Mouse (Mus musculus) kidney, postnatal 4 days (tissue): Measurements from ENCODE around the gene Rps6ka2.

Experiments used
- DNase-seq, 2 experiments: peaks; one replicate each; pipeline ENCODE4 v3.0.0; 2021; ENCODE audit warnings: mixed read lengths in 2 of 2

Gene Rps6ka2

DNA sequence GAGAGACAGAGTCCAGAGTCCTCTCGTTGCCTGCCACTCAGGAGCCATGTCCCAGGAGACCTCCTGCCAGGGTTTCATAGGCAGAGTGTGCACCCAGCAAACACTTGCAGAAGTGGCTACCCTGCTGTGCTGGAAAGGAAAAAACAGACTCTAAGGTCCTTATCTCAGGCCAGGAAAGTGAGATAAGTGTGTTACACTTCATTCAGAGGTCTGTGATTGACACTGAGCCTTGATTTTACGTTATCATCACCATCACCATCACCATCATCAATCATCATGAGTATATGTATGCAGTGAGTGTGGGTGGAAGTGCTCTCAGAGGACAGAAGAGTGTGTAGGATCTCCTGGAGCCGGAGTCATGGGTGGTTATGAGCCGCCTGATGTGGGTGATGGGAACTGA lies 51.4 kb downstream of the Rps6ka2 start:
- DNase-seq = no peak

- DNase-seq = no peak
Observed at GRCm38 (mm10) chr17:7222198-7222597, 52.3 kb downstream of the Rps6ka2 start.

DNA sequence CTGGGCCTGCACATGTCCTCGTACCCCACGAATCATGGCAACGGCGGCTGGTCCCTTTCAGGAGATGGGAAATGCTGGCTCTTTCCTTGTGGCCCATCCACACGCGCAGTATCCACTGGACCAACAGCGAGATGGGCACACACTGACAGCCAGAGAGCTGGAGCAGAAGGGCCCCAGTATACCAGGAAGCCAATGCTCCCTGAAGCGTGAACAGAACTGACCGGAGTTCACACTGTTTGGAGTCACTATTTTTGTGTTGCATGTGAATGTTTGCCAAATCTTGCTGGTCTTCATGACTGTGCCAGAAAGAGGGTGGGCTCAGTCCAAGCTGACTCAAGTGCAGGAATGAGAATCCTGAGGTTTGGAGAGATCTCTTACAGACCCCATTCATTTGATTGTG lies 58.6 kb downstream of the Rps6ka2 start:
- DNase-seq = peak in 1 of 2 experiments; percentile 49

GRCm38 (mm10) chr17:7231312-7231711 lies 61.4 kb downstream of the Rps6ka2 start:
- DNase-seq = no peak

DNA sequence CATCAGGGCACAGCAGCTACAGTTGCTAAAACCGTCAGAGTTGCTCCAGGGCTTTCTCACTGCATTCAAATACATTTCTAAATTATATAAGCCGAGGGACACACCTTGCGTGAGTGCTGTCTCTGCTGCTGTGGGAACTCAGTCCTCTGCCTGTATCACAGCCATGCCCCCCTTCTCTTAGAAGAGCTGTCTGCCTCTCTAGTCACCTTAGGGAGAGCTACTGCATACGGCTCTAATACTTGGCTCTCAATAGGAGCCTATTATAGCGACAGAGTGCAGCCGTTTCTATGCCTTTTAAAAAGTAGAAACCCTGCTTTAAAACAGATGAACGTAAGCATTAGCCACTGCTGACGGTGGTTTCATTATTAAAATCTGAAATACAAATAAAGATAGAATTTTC lies 61.9 kb downstream of the Rps6ka2 start:
- DNase-seq = no peak

GRCm38 (mm10) chr17:7232400-7232799 lies 62.5 kb downstream of the Rps6ka2 start:
- DNase-seq = no peak

GRCm38 (mm10) chr17:7233197-7233596 lies 63.3 kb downstream of the Rps6ka2 start:
- no peak for DNase-seq

DNA sequence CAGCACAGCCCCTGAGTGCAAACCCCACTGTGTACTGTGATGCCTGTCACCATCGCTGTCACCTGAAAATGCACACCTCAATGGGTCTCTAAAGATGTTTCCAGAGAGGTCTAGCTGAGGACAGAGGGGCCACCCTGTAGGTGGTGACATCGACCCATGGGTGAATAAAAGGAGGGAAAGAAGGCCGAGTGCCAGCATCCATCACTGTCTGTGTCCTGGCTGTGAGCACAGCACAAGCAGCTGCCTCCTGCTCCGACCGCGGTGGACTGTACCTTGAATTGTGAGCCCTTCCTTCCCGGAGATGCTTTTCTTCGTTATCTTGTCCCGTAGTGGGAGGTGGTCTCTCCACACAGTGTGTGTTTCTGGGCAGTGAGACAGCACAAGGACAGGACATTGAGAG lies 67.8 kb downstream of the Rps6ka2 start:
- DNase-seq = no peak

DNA sequence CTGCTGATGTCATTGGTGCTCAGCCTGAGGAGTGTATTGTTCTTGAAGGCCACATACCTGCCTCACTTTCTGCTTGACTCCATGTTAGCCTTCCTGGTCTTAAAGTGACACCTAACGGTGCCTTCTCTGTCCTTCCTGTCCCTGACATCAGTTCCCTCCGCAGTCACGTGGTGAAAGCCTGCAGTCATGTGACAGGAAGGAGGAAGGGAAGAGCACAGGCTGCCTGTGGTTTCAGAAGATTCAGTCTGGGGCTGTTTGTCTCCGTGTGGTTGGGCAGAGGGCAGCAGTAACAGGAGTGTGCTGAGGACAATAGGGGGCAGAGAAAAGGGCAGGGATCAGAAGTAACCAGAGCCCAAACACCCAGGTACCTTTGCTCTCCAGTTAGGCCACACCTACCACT lies 68.9 kb downstream of the Rps6ka2 start:
- no peak for DNase-seq

DNA sequence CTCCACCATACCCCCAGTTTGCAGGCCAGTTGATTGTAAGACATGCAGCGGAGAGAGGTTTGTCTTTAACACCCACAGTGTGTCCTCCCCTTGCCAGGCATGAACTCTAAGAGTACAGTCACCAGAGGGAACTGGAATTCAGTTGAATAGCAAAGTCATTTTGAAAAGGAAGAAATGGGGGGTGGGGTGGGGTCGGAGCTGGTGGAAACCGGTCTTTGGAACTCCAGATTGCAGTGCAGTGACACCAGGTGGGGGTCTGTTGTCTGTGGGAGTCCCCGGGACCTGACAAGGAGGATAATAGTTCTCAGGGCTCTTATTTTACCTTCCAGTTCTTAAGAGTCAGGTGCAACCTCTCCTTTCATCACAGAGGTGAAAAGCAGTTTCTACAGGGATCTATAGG lies 70.6 kb downstream of the Rps6ka2 start:
- DNase-seq = no peak

DNA sequence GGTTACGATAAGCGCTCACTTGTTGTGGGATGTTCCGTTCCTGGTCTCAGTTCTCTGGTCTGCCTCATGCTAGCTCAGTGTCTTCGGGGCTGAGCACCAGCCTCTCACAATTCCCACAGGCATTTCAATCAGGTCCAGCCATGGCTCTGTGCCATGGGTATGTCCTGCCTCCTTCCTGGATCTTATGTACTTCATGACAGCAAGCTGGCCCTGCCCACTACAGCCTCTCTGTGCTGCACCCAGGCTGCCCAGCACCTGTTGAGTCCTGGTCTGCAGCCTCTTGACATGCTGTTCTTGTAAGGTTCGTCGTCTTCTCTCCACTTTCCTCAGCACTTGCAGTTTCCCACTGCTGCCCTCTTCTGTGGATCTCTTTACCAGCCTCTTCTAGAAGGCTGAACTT lies 75.2 kb downstream of the Rps6ka2 start:
- no peak for DNase-seq

- peak in 1 of 2 experiments; percentile 0 for DNase-seq
Observed at GRCm38 (mm10) chr17:7246893-7247556, 77.1 kb downstream of the Rps6ka2 start.

DNA sequence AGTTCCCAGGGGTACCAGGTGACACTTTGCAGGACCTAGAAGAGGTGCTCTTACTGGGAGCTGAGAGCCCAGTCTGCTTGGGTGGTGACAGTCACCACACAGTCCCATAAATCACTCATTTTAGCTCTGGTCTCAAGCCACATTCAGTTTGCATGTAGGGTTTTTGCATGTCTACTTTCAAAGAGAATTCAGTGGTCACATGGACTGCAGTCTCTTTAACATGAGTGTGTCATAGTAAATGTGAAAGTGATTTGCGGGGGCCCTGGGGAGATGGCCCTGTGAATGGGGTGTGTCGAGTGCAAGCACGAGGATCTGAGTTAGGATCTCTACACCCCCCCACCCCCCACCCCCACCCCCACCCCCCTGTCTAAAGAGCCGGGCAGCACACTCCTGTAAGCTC lies 80.5 kb downstream of the Rps6ka2 start:
- no peak for DNase-seq

DNA sequence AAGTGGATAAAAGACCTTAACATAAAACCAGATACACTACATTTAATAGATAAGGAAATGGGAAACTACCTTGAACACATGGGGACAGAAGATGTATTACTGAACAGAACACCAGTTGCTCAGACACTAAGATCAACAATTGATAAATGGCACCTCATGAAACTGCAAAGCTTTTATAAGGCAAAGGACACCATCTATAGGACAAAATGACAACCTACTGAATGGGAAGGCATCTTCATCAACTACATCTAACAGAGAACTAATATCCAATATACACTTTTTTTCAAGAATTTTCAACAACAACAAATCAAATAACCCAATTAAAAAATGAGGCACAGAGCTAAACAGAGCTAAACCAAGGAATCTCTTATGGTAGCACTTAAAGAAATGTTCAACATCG lies 87.3 kb downstream of the Rps6ka2 start:
- no peak for DNase-seq

DNA sequence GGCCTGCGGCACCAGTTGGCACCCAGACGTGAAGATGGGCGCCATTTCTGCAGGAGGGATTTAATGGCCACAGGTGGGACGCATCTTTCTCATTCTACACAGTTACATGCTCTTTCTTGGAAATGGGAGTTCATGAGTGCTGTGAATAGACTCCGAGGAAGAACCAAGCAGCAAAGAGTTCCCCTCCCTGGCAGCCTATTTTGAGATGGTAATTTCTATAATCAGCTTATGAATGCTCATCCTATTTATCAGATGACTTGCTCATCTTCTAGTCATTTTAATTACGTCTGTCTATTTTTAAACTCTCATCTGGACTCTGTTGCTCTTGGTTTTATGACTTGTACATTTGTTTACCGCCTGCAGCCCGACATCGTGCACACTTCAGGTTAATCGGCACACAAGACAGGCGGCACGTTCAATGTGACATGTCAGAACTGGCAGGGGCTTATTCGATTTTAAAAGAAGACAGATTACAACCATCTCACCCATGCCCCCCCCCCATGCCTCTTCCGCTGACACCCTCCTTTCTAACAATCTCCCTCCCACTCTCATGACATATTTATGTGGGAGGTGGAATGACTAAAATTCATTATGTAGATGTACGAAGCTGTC lies 88.9 kb downstream of the Rps6ka2 start:
- DNase-seq = no peak

GRCm38 (mm10) chr17:7260360-7260759 lies 90.4 kb downstream of the Rps6ka2 start:
- peak in 1 of 2 experiments; percentile 19 for DNase-seq

GRCm38 (mm10) chr17:7262056-7262455 lies 92.1 kb downstream of the Rps6ka2 start:
- DNase-seq = peak; percentile 36 to 60

DNA sequence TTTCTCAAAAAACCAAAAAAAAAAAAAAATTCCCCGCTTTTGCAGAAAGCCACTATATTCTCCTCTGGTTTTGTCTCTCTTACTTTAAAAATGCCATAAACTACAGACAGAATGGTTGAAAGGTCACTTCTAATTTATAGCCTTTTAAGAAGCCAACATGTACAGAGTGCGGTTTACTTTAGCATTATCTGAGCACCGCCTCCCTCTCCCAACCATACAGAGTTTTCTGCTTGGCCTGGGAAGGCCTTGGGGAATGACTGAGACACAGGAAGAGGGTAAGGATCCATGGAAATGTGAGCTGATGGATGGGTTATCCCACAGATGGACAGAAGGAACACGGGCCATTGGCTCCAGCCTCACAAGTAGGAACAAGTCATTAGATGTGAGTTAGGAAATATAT lies 92.7 kb downstream of the Rps6ka2 start:
- DNase-seq = no peak

GRCm38 (mm10) chr17:7264610-7265009 lies 94.7 kb downstream of the Rps6ka2 start:
- no peak for DNase-seq

DNA sequence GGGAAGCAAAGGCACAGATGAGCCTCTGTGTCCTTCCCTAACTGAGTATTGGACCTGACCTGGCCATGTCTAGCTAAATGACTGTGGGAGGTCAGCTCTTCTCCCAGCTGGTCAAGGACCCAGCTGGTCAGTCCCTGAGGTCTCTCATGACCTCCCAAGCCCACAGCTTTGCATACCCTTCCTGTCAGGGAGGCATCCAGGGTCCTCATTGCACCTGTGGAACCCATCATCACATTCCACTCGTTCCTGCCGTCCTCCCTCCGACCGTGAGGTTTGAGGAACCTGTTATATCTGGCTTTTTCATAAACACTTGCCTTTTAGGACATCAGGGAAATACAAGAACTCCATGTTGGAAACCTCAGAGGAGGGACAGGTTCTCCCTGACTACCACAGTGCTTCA lies 95.4 kb downstream of the Rps6ka2 start:
- no peak for DNase-seq

DNA sequence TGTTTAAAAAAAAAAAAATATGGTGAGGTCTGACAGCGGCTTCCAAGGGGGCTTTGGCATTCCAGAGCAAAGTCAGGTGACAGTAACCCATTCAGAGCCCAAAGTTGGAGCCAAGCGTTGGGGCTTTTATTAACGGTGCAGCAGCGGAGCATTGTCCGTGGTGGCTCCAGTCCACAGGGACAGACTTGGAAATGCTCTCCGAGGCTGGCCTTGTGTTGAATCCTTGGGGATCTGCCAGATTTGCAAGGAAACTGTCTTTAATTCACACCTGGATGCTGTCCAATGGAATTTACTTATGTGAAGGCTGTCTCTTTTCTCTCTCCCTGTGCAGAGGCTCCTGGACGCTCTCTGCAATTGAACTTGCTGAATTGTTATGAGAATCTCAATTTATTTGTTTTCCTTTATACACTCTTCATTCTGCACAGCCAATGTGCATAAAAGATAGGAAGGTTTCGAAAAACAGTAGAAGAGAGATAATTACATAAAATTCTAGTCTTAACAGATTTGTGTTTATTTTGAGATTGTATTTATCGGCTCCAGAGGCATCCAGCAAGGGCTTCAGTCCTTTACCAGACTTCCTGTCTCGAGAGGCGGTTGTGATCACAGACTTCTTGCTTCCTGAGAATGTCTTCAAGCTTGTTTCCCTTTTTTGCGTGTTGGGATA lies 95.9 kb downstream of the Rps6ka2 start:
- DNase-seq = no peak

GRCm38 (mm10) chr17:7267843-7268242 lies 97.9 kb downstream of the Rps6ka2 start:
- no peak for DNase-seq

DNA sequence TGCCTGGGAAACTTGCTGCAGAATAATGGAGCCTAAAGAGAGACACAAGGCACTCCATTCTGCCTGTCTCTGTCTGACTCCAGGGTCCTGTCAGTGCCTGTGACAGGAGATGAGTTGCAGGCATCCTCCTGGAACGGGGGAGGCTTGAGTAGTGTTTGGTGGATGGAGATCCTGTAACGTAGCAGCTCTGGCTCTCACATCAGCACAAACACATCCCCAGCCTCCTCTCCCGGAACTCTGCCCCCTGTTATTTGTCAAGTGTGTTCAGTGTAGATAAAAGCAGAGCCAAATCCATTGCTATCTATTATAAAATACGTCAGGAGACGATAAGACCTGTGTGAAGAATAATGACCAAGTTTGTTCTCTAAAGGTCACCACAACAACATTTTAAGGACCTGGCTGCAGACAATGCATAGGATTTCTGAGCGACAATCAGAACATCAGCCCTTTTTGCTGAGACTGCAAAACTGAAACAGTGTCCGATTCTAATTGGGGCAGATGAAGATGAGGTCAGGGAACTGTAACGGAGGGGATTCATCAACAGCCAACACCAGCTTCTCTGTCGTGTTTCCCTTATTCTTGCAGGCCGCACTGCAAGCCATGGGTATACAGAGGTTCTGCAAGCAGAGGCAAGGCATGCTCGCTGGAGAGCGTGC lies 99.4 kb downstream of the Rps6ka2 start:
- DNase-seq = no peak

GRCm38 (mm10) chr17:7270506-7270905 lies 100.6 kb downstream of the Rps6ka2 start:
- peak in 1 of 2 experiments; percentile 64 for DNase-seq
